Mouse (Mus musculus) bone marrow, adult 2 months (tissue): ENCODE measurements around the gene Ugt1a6b.

Source experiments
- CTCF ChIP-seq: fragments of 200-500 bp; IDR thresholded peaks from 2 replicates; pipeline ENCODE4 v1.5.1; 2011; ENCODE audit warnings: low read length, control low read depth; ENCODE audit not compliant: control insufficient read depth, insufficient read depth
- POLR2A ChIP-seq: fragments of 200-500 bp; IDR thresholded peaks from 2 replicates; pipeline ENCODE4 v1.6.1; 2011; ENCODE audit warnings: low read depth, mild to moderate bottlenecking, control low read depth, low read length, borderline replicate concordance; ENCODE audit not compliant: control insufficient read depth

DNA sequence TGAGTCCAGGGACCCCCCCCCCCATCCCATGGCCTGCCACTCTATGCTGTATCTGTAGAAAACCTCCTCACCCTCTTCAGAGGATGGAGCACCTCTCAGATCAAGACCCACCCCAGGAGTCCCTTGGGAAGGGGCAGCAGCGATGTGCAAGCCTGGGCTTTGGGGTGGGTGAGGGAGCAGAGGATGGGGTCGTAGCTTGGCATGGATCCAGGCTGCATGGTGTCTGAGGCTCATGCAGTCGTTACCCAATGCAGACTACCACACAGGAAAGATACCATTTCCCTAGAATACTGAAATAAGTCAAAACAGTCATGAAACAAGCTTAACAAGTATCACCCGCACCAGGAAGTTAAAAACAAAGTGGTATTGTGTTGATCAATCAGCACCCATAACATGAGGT is 145.6 kb downstream of the Ugt1a6b start:
- no peak for TF ChIP-seq POLR2A
- no peak for TF ChIP-seq CTCF
